In genomic region chr3:145992796-145993195, GRCm38 (mm10) we compare ENCODE assay signal across 10 mouse cellular contexts. TPM values are rescaled to one million over a fixed set of nuclear protein-coding genes. Genes with fewer than 3 reads are reported as not detected.
DNase-seq lines count a peak whose midpoint lies in the region; ATAC-seq and TF ChIP-seq lines count a peak whose summit lies in the region.
"Had no signal": no experiment of that assay in that cellular context is flagged by ENCODE, and none has a peak within 500 bp of the region (broad histone marks: within the 10 kb centered on the region; RNA-seq: fewer than 3 reads in every experiment).

No protein-coding gene starts in this region.

- TF ChIP-seq CTCF in liver, adult 2 months (IDR thresholded peaks at IDR 0.05; ENCODE audit: low read depth, low read length) = no peak

- H3K27me3 ChIP-seq in liver, adult 2 months (ENCODE audit: control insufficient read depth, insufficient read depth, low read length) = no peaks in the 10 kb centered on the region
- no peaks in the 10 kb centered on the region for H3K27me3 ChIP-seq in heart, embryonic 16.5 days (ENCODE audit: control insufficient read depth, insufficient read depth, low read length)

- H3K4me3 ChIP-seq in liver, adult 2 months (ENCODE audit: insufficient read depth, low read depth, low read length) = no peak overlapping the region
- H3K4me3 ChIP-seq in heart, embryonic 16.5 days (ENCODE audit: low read length) = peak overlapping the region; percentile 55
- H3K4me3 ChIP-seq: limb, embryonic 12.5 days; neural tube, embryonic 12.5 days had no signal

- DNase-seq in liver, adult 2 months (ENCODE audit: extremely low read depth, low read depth, low spot score) = peak; percentile 94
- no peak for DNase-seq in liver
- peak; percentile 20 for DNase-seq in brain, adult 2 months (ENCODE audit: low read depth, low spot score)
- peak; percentile 60 for DNase-seq in lung, postnatal 14 days
- DNase-seq in embryo, embryonic 11 days = no peak
- no peak for DNase-seq in right cerebral cortex, adult 2 months (ENCODE audit: low spot score in 2 of 2)
- no peak for DNase-seq in thymus, postnatal 4 days

- H3K79me2 ChIP-seq in liver, adult 2 months (ENCODE audit: control insufficient read depth, insufficient read depth, low read length) = peaks cover 4% of the 10 kb centered on the region; the same call in 1 of the 2 replicates

- H3K9ac ChIP-seq in liver, adult 2 months (ENCODE audit: low read depth, low read length) = peak overlapping the region; percentile 12; the same call in 1 of the 2 replicates
- H3K9ac ChIP-seq in heart, embryonic 16.5 days (ENCODE audit: low read length) = peak overlapping the region; percentile 34
- H3K9ac ChIP-seq: limb, embryonic 12.5 days; neural tube, embryonic 12.5 days had no signal

- H3K4me2 ChIP-seq in heart, embryonic 16.5 days (ENCODE audit: low read depth, low read length) = peak overlapping the region; percentile 64
- H3K4me2 ChIP-seq: limb, embryonic 12.5 days; neural tube, embryonic 12.5 days had no signal

- no peaks in the 10 kb centered on the region for H3K9me3 ChIP-seq in heart, embryonic 16.5 days (replicated peaks; ENCODE audit: control insufficient read depth, low read length)
- H3K9me3 ChIP-seq: limb, embryonic 12.5 days; neural tube, embryonic 12.5 days had no signal

- H3K36me3 ChIP-seq in liver, adult 2 months (ENCODE audit: control insufficient read depth, insufficient read depth, low read length) = no peaks in the 10 kb centered on the region
- no peaks in the 10 kb centered on the region for H3K36me3 ChIP-seq in heart, embryonic 16.5 days (ENCODE audit: control insufficient read depth, insufficient read depth)
- H3K36me3 ChIP-seq: limb, embryonic 12.5 days; neural tube, embryonic 12.5 days had no signal

- H3K4me1 ChIP-seq in liver, adult 2 months (ENCODE audit: control insufficient read depth, insufficient read depth, low read length) = peaks cover 13% of the 10 kb centered on the region; the same call in 1 of the 2 replicates
- peaks cover 25% of the 10 kb centered on the region for H3K4me1 ChIP-seq in heart, embryonic 16.5 days (ENCODE audit: control insufficient read depth, insufficient read depth, low read length)

- H3K27ac ChIP-seq in liver, adult 2 months (replicated peaks; ENCODE audit: insufficient read depth, low read depth, low read length) = peak overlapping the region; percentile 86
- H3K27ac ChIP-seq in heart, embryonic 16.5 days (ENCODE audit: low read length) = peak overlapping the region; percentile 69
- H3K27ac ChIP-seq: limb, embryonic 12.5 days; neural tube, embryonic 12.5 days had no signal

- no peak for ATAC-seq in heart, embryonic 16.5 days (replicated peaks; ENCODE audit: extremely low read depth, insufficient read depth, low FRiP score)

- no peak for TF ChIP-seq POLR2A in liver, adult 2 months (IDR thresholded peaks at IDR 0.05; ENCODE audit: extremely low read depth, insufficient read depth, low read length)

- 11% methylated on average over 10 of the region's 10 CpGs for WGBS in liver, adult 2 months
- WGBS in heart, embryonic 16.5 days = 38% methylated on average over 10 of the region's 10 CpGs

RNA-seq across cellular contexts. Expression of gene Syde2, which starts 5.1 kb away (rescaled TPM):
- 5.4 and 7.9 TPM in 2 replicates for total RNA-seq in liver, adult 2 months (2014; rRNA removed)
- polyA plus RNA-seq in liver, adult 2 months (2012; rRNA removed) = 1.3 and 1.7 TPM in 2 replicates
- polyA plus RNA-seq in heart, embryonic 16.5 days (2015; fragmentation: Nextera tagmentation; extraction: Ambion mirVana) = 10.2 and 10.3 TPM in 2 replicates

RNA-seq across cellular contexts. Expression of gene 2410004B18Rik, which starts 55.0 kb away (rescaled TPM):
- 6.7 and 8.2 TPM in 2 replicates for total RNA-seq in liver, adult 2 months (2014; rRNA removed)
- 3.6 and 3.7 TPM in 2 replicates for polyA plus RNA-seq in liver, adult 2 months (2012; rRNA removed)
- polyA plus RNA-seq in heart, embryonic 16.5 days (2015; fragmentation: Nextera tagmentation; extraction: Ambion mirVana) = 39.6 and 45.5 TPM in 2 replicates

Comparison
In these comparisons a context has a peak if more than half of its experiments do, and no peak if none do; other contexts are left out.
1. DNase-seq: peak in liver, adult 2 months (single experiment), brain, adult 2 months (single experiment) and lung, postnatal 14 days (single experiment); none in liver (single experiment), embryo, embryonic 11 days (single experiment), right cerebral cortex, adult 2 months (0 of 2) and thymus, postnatal 4 days (single experiment).